Mouse (Mus musculus) cerebellum, adult 2 months (tissue): ENCODE measurements around the gene Nup35.

Source experiments
- CTCF ChIP-seq: fragments of 200-500 bp; IDR thresholded peaks from 2 replicates; pipeline ENCODE4 v1.5.1; 2011; ENCODE audit warnings: low read depth, mild to moderate bottlenecking, control low read depth, low read length, moderate library complexity, borderline replicate concordance; ENCODE audit not compliant: insufficient read depth
- POLR2A ChIP-seq: fragments of 200-500 bp; IDR thresholded peaks from 2 replicates; pipeline ENCODE4 v1.6.1; 2011; ENCODE audit warnings: low read length, control low read depth, borderline replicate concordance; ENCODE audit not compliant: insufficient read depth

DNA sequence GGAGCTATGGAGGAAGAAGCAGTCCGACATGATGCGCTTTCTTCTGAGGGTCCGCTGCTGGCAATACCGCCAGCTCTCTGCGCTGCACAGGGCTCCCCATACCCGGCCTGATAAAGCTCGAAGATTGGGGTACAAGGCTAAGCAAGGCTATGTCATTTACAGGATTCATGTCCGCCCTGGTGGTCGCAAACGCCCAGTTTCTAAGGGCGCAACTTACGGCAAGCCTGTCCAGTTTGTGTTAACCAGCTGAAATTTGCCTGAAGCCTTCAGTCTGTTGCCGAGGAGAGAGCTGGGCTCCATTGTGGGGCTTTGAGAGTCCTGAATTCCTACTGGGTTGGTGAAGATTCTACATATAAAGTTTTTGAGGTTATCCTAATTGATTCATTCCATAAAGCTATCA is 14.3 kb upstream of the Nup35 start:
- TF ChIP-seq POLR2A (no peak), CTCF (no peak)
